Mouse (Mus musculus) frontal cortex, postnatal 10 days (tissue): Measurements from ENCODE around the gene Mrc1.
A peak's percentile ranks its signal among the peaks of the same experiment; 100 is the strongest.

Source experiments
- DNase-seq, 2 experiments: peaks; one replicate each; pipeline ENCODE4 v3.0.0; 2022; ENCODE audit warnings: low spot score in 2 of 2, mixed read lengths in 1 of 2

Mrc1 gene

GRCm38 (mm10) chr2:14244157-14244556, 15.0 kb downstream of the Mrc1 start:
- DNase-seq: no peak

- DNase-seq: no peak
Measured at GRCm38 (mm10) chr2:14244668-14245067, 15.5 kb downstream of the Mrc1 start.

- no peak for DNase-seq
Measured at GRCm38 (mm10) chr2:14249839-14250564, 20.8 kb downstream of the Mrc1 start.

GRCm38 (mm10) chr2:14251938-14252337, 22.7 kb downstream of the Mrc1 start:
- no peak for DNase-seq

- DNase-seq: no peak
Measured at GRCm38 (mm10) chr2:14258345-14258850, 29.2 kb downstream of the Mrc1 start.

- no peak for DNase-seq
Measured at GRCm38 (mm10) chr2:14262090-14262489, 32.9 kb downstream of the Mrc1 start.

GRCm38 (mm10) chr2:14269160-14269559, 40.0 kb downstream of the Mrc1 start:
- DNase-seq: no peak

- DNase-seq: no peak
Measured at GRCm38 (mm10) chr2:14272088-14272487, 42.9 kb downstream of the Mrc1 start.

GRCm38 (mm10) chr2:14275796-14276195, 46.6 kb downstream of the Mrc1 start:
- DNase-seq: no peak

GRCm38 (mm10) chr2:14279256-14279655, 50.1 kb downstream of the Mrc1 start:
- DNase-seq: no peak

- DNase-seq: no peak
Measured at GRCm38 (mm10) chr2:14279795-14280194, 50.6 kb downstream of the Mrc1 start.

- peak; percentile 63 to 83 for DNase-seq
Measured at GRCm38 (mm10) chr2:14295334-14295733, 66.1 kb downstream of the Mrc1 start.

GRCm38 (mm10) chr2:14312505-14313380, 83.6 kb downstream of the Mrc1 start:
- DNase-seq: no peak

- no peak for DNase-seq
Measured at GRCm38 (mm10) chr2:14315113-14315512, 85.9 kb downstream of the Mrc1 start.

- peak; percentile 55 to 61 for DNase-seq
Measured at GRCm38 (mm10) chr2:14341652-14342308, 112.6 kb downstream of the Mrc1 start.

GRCm38 (mm10) chr2:14342309-14342839, 113.2 kb downstream of the Mrc1 start:
- DNase-seq: no peak
